Mouse (Mus musculus): ENCODE measurements around the gene A630023A22Rik.

The A630023A22Rik gene

GRCm38 (mm10) chr14:34085731-34086130, 16.8 kb downstream of the A630023A22Rik start, which contains the start of gene Anxa8:
Gene Anxa8, plus strand, starts transcription at chr14:34085981.
- no peak for DNase-seq

GRCm38 (mm10) chr14:34080321-34080997, 22.1 kb downstream of the A630023A22Rik start:
- DNase-seq, result peak; percentile 65

GRCm38 (mm10) chr14:34078293-34078692, 24.3 kb downstream of the A630023A22Rik start:
- no peak for DNase-seq

GRCm38 (mm10) chr14:34077222-34077621, 25.3 kb downstream of the A630023A22Rik start:
- no peak for DNase-seq

GRCm38 (mm10) chr14:34075346-34075745, 27.2 kb downstream of the A630023A22Rik start:
- DNase-seq, result peak; percentile 24

- DNase-seq, result no peak
These were observed 30.9 kb downstream of the A630023A22Rik start for GRCm38 (mm10) chr14:34071665-34072064.

- no peak for DNase-seq
These were observed 50.0 kb downstream of the A630023A22Rik start, which contains the start of gene Antxrl for GRCm38 (mm10) chr14:34052516-34052915. Gene Antxrl, plus strand, starts transcription at chr14:34052707.

- no peak for DNase-seq
These were observed 52.3 kb downstream of the A630023A22Rik start for GRCm38 (mm10) chr14:34050101-34050779.

- DNase-seq, result no peak
These were observed 59.2 kb downstream of the A630023A22Rik start for GRCm38 (mm10) chr14:34043341-34043740.

GRCm38 (mm10) chr14:34041241-34041640, 61.3 kb downstream of the A630023A22Rik start:
- no peak for DNase-seq

- no peak for DNase-seq
These were observed 68.5 kb downstream of the A630023A22Rik start for GRCm38 (mm10) chr14:34033841-34034610.

GRCm38 (mm10) chr14:34026710-34027109, 75.8 kb downstream of the A630023A22Rik start:
- DNase-seq, result no peak

GRCm38 (mm10) chr14:34016938-34017337, 85.6 kb downstream of the A630023A22Rik start:
- DNase-seq, result no peak

- DNase-seq, result no peak
These were observed 86.2 kb downstream of the A630023A22Rik start, which contains the start of gene Gm5460 for GRCm38 (mm10) chr14:34016381-34016780. Gene Gm5460, plus strand, starts transcription at chr14:34016758.

- DNase-seq, result no peak
These were observed 87.5 kb downstream of the A630023A22Rik start, which contains the start of gene Gm30083 for GRCm38 (mm10) chr14:34015063-34015462. Gene Gm30083, minus strand, starts transcription at chr14:34015182.

- no peak for DNase-seq
These were observed 100.2 kb downstream of the A630023A22Rik start for GRCm38 (mm10) chr14:34002358-34002757.

GRCm38 (mm10) chr14:34001445-34001844, 101.1 kb downstream of the A630023A22Rik start:
- DNase-seq, result no peak

Measured in kidney, adult 9 months (tissue).